Mouse (Mus musculus) MEL (cell line): ENCODE measurements around the gene Gm9999. TPM values are rescaled to one million over a fixed set of nuclear protein-coding genes. Genes with fewer than 3 reads are reported as not detected.

ENCODE experiments used
- DNase-seq: peaks from one replicate; pipeline ENCODE4 v3.0.0; 2011; ENCODE audit warnings: low read depth, low spot score
- H3K27ac ChIP-seq: 2 replicates; pipeline ENCODE4 v1.5.1; 2012; ENCODE audit warnings: low read depth, mild to moderate bottlenecking, control low read depth, low read length, moderate library complexity; ENCODE audit not compliant: control insufficient read depth
- H3K27me3 ChIP-seq, 2 experiments: fragments of 150-350 bp in 1 of 2; sonication (generic) in 1 of 2; 2 replicates each; pipeline ENCODE4 v1.6.1; 2012; ENCODE audit warnings: low read length in 2 of 2, mild to moderate bottlenecking in 2 of 2, improper control_type of control experiment in 1 of 2, moderate library complexity in 1 of 2; ENCODE audit not compliant: insufficient read depth in 2 of 2, control insufficient read depth in 1 of 2
- H3K36me3 ChIP-seq, 2 experiments: 2 replicates each; pipeline ENCODE4 v1.6.1; 2012 to 2014; ENCODE audit warnings: low read length in 2 of 2, improper control_type of control experiment in 1 of 2, inconsistent platforms in 1 of 2, mild to moderate bottlenecking in 1 of 2; ENCODE audit not compliant: insufficient read depth in 2 of 2, control insufficient read depth in 1 of 2
- H3K4me1 ChIP-seq, 2 experiments: fragments of 150-350 bp in 1 of 2; sonication (generic) in 1 of 2; 2 replicates each; pipeline ENCODE4 v1.6.1; 2012; ENCODE audit warnings: low read length in 2 of 2, improper control_type of control experiment in 1 of 2, mild to moderate bottlenecking in 1 of 2; ENCODE audit not compliant: insufficient read depth in 2 of 2, control insufficient read depth in 1 of 2
- H3K4me3 ChIP-seq, 2 experiments: fragments of 150-350 bp in 1 of 2; sonication (generic) in 1 of 2; 2 replicates each; pipeline ENCODE4 v1.5.1; 2012; ENCODE audit warnings: low read depth in 2 of 2, low read length in 2 of 2, mild to moderate bottlenecking in 2 of 2, moderate library complexity in 2 of 2, control low read depth in 1 of 2, improper control_type of control experiment in 1 of 2; ENCODE audit not compliant: control insufficient read depth in 1 of 2, insufficient read depth in 1 of 2
- H3K79me2 ChIP-seq: 2 replicates; pipeline ENCODE4 v1.6.1; 2012; ENCODE audit warnings: mild to moderate bottlenecking, low read length, moderate library complexity; ENCODE audit not compliant: control insufficient read depth, poor library complexity, insufficient read depth
- H3K9ac ChIP-seq: 2 replicates; pipeline ENCODE4 v1.6.1; 2012; ENCODE audit warnings: low read depth, mild to moderate bottlenecking, control low read depth, low read length, moderate library complexity; ENCODE audit not compliant: control insufficient read depth, poor library complexity, severe bottlenecking
- H3K9me3 ChIP-seq: fragments of 150-350 bp; sonication (generic); replicated peaks from 2 replicates; pipeline ENCODE4 v1.6.1; 2012; ENCODE audit warnings: mild to moderate bottlenecking, low read length, improper control_type of control experiment, moderate library complexity; ENCODE audit not compliant: insufficient read depth
- EP300 ChIP-seq, 2 experiments: IDR thresholded peaks; 2 replicates each; pipeline ENCODE4 v1.6.1; 2011; ENCODE audit warnings: improper control_type of control experiment in 2 of 2, low read length in 2 of 2, low read depth in 1 of 2, mild to moderate bottlenecking in 1 of 2
- ETS1 ChIP-seq: IDR thresholded peaks from 2 replicates; pipeline ENCODE4 v1.6.1; 2012; ENCODE audit warnings: low read depth, mild to moderate bottlenecking, inconsistent platforms, low read length, improper control_type of control experiment, moderate library complexity
- GATA1 ChIP-seq: IDR thresholded peaks from 2 replicates; pipeline ENCODE4 v1.6.1; 2011; ENCODE audit warnings: low read depth, low read length, improper control_type of control experiment
- JUND ChIP-seq: IDR thresholded peaks from 2 replicates; pipeline ENCODE4 v1.6.1; 2011; ENCODE audit warnings: low read depth, mild to moderate bottlenecking, improper control_type of control experiment, low read length
- MXI1 ChIP-seq: IDR thresholded peaks from 2 replicates; pipeline ENCODE4 v1.6.1; 2011; ENCODE audit warnings: mild to moderate bottlenecking, low read depth, low read length, improper control_type of control experiment
- MYC ChIP-seq: IDR thresholded peaks from 2 replicates; pipeline ENCODE4 v1.6.1; 2011; ENCODE audit warnings: low read depth, mild to moderate bottlenecking, low read length, improper control_type of control experiment, moderate library complexity
- NRF1 ChIP-seq: IDR thresholded peaks from 2 replicates; pipeline ENCODE4 v1.6.1; 2014; ENCODE audit warnings: low read depth, mild to moderate bottlenecking, inconsistent platforms, low read length, improper control_type of control experiment, moderate library complexity; ENCODE audit not compliant: poor library complexity, insufficient read depth, severe bottlenecking
- POLR2AphosphoS2 ChIP-seq: IDR thresholded peaks from 2 replicates; pipeline ENCODE4 v1.6.1; 2011; ENCODE audit warnings: low read length, improper control_type of control experiment
- POLR2AphosphoS5 ChIP-seq: IDR thresholded peaks from 2 replicates; pipeline ENCODE4 v1.6.1; 2012; ENCODE audit warnings: low read depth, borderline replicate concordance, mild to moderate bottlenecking, inconsistent platforms, low read length, moderate library complexity, mixed read lengths
- RCOR1 ChIP-seq: IDR thresholded peaks from 2 replicates; pipeline ENCODE4 v1.6.1; 2012; ENCODE audit warnings: low read depth, mild to moderate bottlenecking, inconsistent platforms, low read length, improper control_type of control experiment
- TBP ChIP-seq: IDR thresholded peaks from 2 replicates; pipeline ENCODE4 v1.8.0; 2011; ENCODE audit warnings: low read depth, low read length, improper control_type of control experiment
- TCF12 ChIP-seq: IDR thresholded peaks from 2 replicates; pipeline ENCODE4 v1.6.1; 2014; ENCODE audit warnings: low read depth, mild to moderate bottlenecking, inconsistent platforms, low read length, improper control_type of control experiment, moderate library complexity
- UBTF ChIP-seq: IDR thresholded peaks from 2 replicates; pipeline ENCODE4 v1.6.1; 2012; ENCODE audit warnings: low read depth, mild to moderate bottlenecking, inconsistent platforms, low read length, improper control_type of control experiment, moderate library complexity, borderline replicate concordance; ENCODE audit not compliant: insufficient read depth
- USF1 ChIP-seq: IDR thresholded peaks from 2 replicates; pipeline ENCODE4 v1.6.1; 2014; ENCODE audit warnings: low read depth, mild to moderate bottlenecking, inconsistent platforms, low read length, improper control_type of control experiment, moderate library complexity
- ZC3H11A ChIP-seq: IDR thresholded peaks from 2 replicates; pipeline ENCODE4 v1.6.1; 2012; ENCODE audit warnings: low read depth, mild to moderate bottlenecking, inconsistent platforms, low read length, improper control_type of control experiment
- ZMIZ1 ChIP-seq: IDR thresholded peaks from 2 replicates; pipeline ENCODE4 v1.6.1; 2012; ENCODE audit warnings: low read depth, mild to moderate bottlenecking, inconsistent platforms, low read length, improper control_type of control experiment, moderate library complexity
- polyA plus RNA-seq, 2 experiments: library from polyadenylated mRNA; stranded (reverse) in 1 of 2; unstranded in 1 of 2; fragments of >175 nt in 1 of 2; fragments of >200 nt in 1 of 2; gene quantifications; 2 replicates each; pipeline versions ENCODE4 v1.2.1 to v1.2.4; 2012; ENCODE audit warnings: low replicate concordance in 2 of 2, low read depth in 1 of 2; ENCODE audit not compliant: insufficient read length in 2 of 2, insufficient read depth in 1 of 2, missing spikeins in 1 of 2
- total RNA-seq: library from RNA; depleted of rRNA; stranded (reverse); fragments of 300-350 nt; gene quantifications from 2 replicates; pipeline ENCODE4 v1.2.3, GENCODE M21; 2012

Gm9999 gene
- total and polyA plus RNA-seq, 3 experiments, result not detected

- no peak for DNase-seq
- peaks cover 12 to 28% of the 10 kb centered on the region in 2 experiments for H3K4me1 ChIP-seq
- H3K36me3 ChIP-seq, result peaks cover 20 to 39% of the 10 kb centered on the region in 2 experiments
- H3K9ac ChIP-seq, result no peak overlapping the region
- H3K27me3 ChIP-seq, result no peaks in the 10 kb centered on the region
- no peak overlapping the region for H3K27ac ChIP-seq
- peaks cover 9% of the 10 kb centered on the region for H3K79me2 ChIP-seq
- no peak overlapping the region for H3K4me3 ChIP-seq
- H3K9me3 ChIP-seq, result no peaks in the 10 kb centered on the region
- no peak for TF ChIP-seq UBTF
- TF ChIP-seq TCF12, result no peak
- no peak for TF ChIP-seq NRF1
- TF ChIP-seq POLR2AphosphoS5, result no peak
- TF ChIP-seq ZMIZ1, result no peak
- no peak for TF ChIP-seq USF1
- TF ChIP-seq POLR2AphosphoS2, result no peak
- TF ChIP-seq ETS1, result no peak
- TF ChIP-seq ZC3H11A, result no peak
- TF ChIP-seq MYC, result no peak
- TF ChIP-seq TBP, result no peak
- no peak for TF ChIP-seq JUND
- TF ChIP-seq RCOR1, result no peak
These were observed 14.4 kb downstream of the Gm9999 start for GRCm38 (mm10) chr7:46997644-46998395.

- Histone ChIP-seq H3K27ac (peak overlapping the region; percentile 29), H3K79me2 (peaks cover 12% of the 10 kb centered on the region), H3K4me3 (no peak overlapping the region), H3K36me3 (peaks cover 10 to 39% of the 10 kb centered on the region in 2 experiments), H3K4me1 (peaks cover 12 to 28% of the 10 kb centered on the region in 2 experiments), H3K9me3 (no peaks in the 10 kb centered on the region), H3K9ac (no peak overlapping the region), H3K27me3 (no peaks in the 10 kb centered on the region)
- DNase-seq, result peak; percentile 78
- TF ChIP-seq GATA1 (peak; percentile 79), MXI1 (no peak), ETS1 (peak; percentile 72), POLR2AphosphoS2 (no peak), JUND (no peak), RCOR1 (peak; percentile 91), TBP (peak; percentile 64; the same call in 1 of the 2 replicates), EP300 (IDR thresholded peaks at IDR 0.05; ENCODE audit: low read depth in 1 of 2, low read length in 2 of 2) (peak; percentile 41 to 85; a peak in 3 of 4 replicates)
These were observed 15.6 kb downstream of the Gm9999 start for GRCm38 (mm10) chr7:46998942-46999341.
